Mouse (Mus musculus) v-Abl transformed pro-B cells (cell line): ENCODE data around the gene Mr1.

ENCODE experiments used
- in situ Hi-C, 2 experiments: fragments of 400-800 bp; cut with MboI; formaldehyde crosslinking; loops; one replicate each; pipeline ENCODE4 v1.15.1; 2025; ENCODE audit not compliant: unreplicated experiment in 2 of 2

Mr1 gene

GRCm38 (mm10) chr1:155097931-155098485, 48.6 kb downstream of the Mr1 start:
- in situ Hi-C loops: loop anchor here (5.0 kb wide), 1 partner anchor 46 kb away; no protein-coding TSS in a partner anchor

DNA sequence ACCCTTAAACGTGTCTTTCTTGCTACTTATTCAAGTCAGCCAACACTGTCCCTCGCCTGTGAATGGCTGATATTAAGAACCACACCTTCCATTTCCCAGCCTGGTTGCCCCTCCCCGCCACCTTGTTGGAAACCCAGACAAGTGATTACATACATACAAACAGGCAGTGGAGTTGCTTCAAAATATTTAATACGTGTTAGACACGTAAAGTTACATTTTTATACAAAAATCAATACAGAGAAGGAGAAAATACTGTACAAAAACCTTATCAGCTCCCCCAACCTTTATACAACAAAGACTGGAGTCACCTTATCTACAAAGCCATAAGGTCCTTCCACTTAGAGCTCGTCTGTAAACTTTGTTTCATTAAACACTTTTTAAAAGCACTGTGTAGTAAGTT, 49.3 kb downstream of the Mr1 start:
- in situ Hi-C loops: loop anchor here (5.0 kb wide), 1 partner anchor 45 kb away; no protein-coding TSS in a partner anchor

- in situ Hi-C loops: loop anchor here (5.0 kb wide), 1 partner anchor 44 kb away; no protein-coding TSS in a partner anchor
These were observed 49.9 kb downstream of the Mr1 start for GRCm38 (mm10) chr1:155096620-155097261.

DNA sequence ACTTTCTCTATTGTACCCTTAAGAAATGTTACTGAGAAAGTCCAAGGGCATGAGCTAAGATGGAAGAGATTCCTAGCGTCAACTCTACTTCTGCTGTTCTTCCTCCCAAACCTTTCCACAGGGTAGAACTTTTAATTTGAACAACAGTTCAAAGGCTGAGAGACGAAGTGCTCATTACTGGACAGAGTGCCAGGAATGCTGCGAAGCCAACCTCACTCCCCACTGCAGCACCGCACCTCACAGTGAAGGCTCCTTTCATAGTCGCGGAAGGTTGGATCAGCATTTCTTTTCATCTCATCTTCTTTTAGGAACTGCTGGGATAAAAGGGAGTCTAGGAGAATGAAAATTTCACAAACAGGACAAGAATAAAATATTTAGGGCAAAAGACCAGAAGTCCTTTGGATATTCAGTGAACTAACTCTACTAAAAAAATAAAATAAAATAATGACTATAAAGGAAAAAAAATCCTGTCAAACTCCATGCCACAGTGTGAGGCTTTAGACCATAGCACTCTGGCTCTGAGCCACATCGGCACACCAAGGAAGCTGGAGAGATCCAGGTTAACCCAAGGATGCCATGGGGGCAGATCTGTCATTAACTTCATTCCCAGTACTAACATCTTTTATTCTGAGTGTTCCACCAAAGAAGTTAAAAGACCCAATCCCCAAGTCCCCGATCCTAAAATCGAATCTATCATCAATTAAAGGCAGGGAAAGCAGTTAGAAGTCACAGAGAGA, 52.5 kb downstream of the Mr1 start:
- in situ Hi-C loops: no loop called here

DNA sequence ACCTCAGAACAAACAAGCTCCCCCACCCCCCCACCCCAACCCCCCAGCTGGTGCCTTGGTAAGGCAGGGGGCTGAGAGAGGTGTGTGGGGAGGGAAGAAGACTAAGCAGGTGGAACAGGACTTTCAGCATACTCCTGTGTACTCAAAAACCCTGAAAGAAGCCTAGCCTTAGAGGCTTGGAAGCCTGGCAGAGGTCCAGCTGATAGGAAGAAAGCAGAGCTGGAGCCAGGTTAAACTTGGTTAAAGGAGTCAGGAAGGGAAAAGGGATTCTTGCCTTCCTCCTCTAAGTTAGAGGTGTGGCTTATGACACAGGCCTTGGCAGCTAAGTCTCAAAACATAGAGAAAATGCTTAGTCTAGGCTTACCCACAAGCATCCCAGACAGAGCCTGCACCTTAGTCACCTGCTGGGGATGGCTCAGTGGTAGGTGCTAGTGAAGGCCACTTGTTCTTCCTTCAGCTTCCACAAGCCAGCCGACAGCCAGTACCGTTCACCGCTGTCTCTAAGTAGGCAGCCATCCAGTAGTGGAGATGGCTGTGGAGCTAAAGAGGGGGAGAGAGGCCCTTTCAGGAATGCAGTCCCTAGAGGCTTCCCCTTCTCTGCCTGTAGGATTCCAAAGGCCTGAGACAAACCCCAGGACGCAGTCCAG, 53.3 kb downstream of the Mr1 start:
- in situ Hi-C loops: no loop called here

GRCm38 (mm10) chr1:155091842-155092800, 54.5 kb downstream of the Mr1 start:
- in situ Hi-C loops: no loop called here

DNA sequence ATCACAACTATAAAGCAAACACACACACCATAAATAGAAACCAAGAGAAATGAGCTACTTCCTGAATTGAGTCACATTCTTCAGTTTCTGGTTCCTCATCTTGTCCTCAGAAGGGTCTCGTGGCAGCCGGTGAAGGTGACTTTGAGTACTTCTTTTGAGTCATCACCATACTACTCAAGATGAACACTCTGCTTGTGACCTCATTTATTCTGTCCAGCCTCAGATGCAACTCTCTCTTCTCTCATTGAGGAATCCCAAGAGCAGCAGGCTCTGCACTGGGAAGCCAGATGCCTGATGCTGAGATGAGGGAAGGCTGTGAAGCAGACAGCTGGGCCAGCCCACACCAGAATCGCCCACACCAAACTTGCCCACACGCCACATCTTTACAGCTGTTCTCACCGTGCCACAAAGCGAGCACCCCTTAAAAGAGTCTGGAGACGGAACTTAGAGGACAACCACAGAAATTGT, 55.2 kb downstream of the Mr1 start:
- in situ Hi-C loops: no loop called here

- in situ Hi-C loops: no loop called here
These were observed 55.9 kb downstream of the Mr1 start for GRCm38 (mm10) chr1:155090736-155091135.

GRCm38 (mm10) chr1:155090327-155090726, 56.3 kb downstream of the Mr1 start:
- in situ Hi-C loops: no loop called here

- in situ Hi-C loops: no loop called here
These were observed 57.6 kb downstream of the Mr1 start for GRCm38 (mm10) chr1:155088847-155089603.

GRCm38 (mm10) chr1:155088046-155088445, 58.6 kb downstream of the Mr1 start:
- in situ Hi-C loops: no loop called here

DNA sequence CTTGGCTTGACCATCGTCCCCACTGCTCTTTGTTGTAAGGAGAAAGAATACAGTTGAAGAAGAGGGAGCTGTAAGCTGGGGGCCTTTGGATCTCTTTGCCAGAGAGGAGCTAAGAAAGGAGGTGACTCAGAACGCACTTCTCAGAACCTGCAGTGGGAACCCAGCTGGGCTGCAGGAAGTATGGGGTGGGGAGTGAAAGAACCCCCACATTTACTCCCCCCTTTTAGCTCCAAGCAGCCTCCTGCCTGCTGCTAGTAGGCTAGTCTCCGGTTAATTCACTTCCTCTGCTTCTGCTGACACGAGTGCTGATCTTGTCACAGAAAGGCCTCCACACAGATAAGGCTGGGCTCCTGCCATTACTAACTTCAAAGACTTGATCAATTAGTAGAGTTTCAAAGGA, 59.7 kb downstream of the Mr1 start:
- in situ Hi-C loops: no loop called here

DNA sequence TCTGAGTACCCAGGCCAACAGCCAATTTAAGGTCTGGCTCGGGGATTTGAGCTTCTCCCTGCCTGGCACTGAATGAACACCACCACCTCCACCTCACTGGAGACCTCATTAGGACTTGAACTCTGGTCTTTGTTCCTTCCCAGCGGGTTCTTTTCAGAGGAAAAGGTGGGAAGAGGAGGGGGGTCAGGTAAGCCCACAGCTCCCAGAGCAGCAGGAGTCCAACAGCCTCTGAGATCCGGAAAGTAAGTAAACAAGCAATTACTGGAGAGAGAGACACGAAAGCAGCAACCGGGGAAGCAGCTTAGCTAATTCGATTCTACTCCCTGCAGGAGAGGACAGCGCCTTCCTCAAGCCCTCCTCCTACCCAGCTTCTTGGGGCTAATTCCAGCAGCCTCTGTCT, 60.2 kb downstream of the Mr1 start:
- in situ Hi-C loops: no loop called here

DNA sequence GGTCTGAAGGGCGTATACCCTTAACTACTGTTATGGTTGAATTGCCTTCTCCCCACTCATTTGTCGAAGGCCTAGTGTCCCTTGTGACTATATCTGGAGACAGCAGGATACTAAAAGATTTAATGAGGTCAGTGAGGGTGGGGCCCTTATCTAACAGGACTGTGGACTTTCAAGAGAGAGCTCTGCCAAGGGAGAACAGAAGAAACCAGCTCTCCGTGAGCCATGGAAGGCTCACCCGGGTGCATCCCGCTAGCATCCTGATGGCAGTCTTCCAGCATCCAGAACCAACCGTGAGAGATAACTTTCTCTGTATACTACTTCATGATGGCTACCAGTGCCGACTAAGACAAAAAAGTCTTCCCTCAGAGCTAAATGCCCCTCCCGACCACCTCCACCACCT, 61.8 kb downstream of the Mr1 start:
- in situ Hi-C loops: no loop called here

GRCm38 (mm10) chr1:155083271-155084265, 63.0 kb downstream of the Mr1 start:
- in situ Hi-C loops: no loop called here

DNA sequence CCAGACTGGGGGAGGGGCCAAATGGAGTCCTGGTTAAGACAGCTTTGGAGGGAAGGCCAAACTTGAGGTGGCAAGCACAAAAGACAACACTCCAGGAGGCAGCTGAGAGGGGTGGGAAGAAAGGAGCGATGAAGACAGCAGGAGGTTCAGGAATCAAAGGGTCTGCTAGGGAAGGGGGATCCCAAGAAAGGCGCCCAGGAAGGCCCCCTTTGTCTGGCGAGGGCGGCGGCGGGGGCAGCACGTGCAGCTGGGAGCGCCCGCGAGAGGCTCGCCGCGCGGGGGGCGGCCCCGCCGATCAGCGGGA, 63.7 kb downstream of the Mr1 start:
- in situ Hi-C loops: no loop called here

GRCm38 (mm10) chr1:155082158-155082964, 64.3 kb downstream of the Mr1 start:
- in situ Hi-C loops: no loop called here

GRCm38 (mm10) chr1:155077675-155078074, 68.9 kb downstream of the Mr1 start:
- in situ Hi-C loops: no loop called here
